Mouse (Mus musculus): ENCODE measurements around the gene Gm45233.

DNA sequence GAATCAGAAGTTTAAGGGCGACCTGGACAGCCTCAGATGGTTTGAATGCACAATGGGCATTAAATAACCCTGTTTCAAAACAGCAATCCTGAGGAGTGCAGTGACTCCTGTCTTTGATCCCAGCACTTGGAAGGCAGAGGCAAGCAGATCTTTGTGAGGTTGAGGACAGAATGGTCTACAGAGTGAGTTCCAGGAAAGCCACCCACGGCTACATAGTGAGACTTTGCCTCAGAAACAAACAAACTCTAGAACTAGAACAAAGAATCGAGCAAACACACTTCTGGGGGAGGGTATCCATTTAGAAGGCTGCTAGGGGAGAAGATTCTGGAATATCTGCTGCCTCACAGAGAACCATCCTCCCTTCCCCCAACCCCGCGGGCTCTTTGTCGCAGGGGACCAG lies 3.4 kb upstream of the Gm45233 start, which contains the start of gene Cldnd2:
- TF ChIP-seq GATA1 (IDR thresholded peaks at IDR 0.05; ENCODE audit: low read length) = no peak
- TF ChIP-seq TAL1 (IDR thresholded peaks at IDR 0.05; ENCODE audit: low read length) = no peak

Data from erythroblast, embryonic 14.5 days (primary cell).